Mouse (Mus musculus) MEL (cell line): ENCODE data around the gene Acoxl. TPM values are rescaled to one million over a fixed set of nuclear protein-coding genes. Genes with fewer than 3 reads are reported as not detected.

Experiments
- DNase-seq: peaks from one replicate; pipeline ENCODE4 v3.0.0; 2011; ENCODE audit warnings: low read depth, low spot score
- H3K27ac ChIP-seq: 2 replicates; pipeline ENCODE4 v1.5.1; 2012; ENCODE audit warnings: low read depth, mild to moderate bottlenecking, control low read depth, low read length, moderate library complexity; ENCODE audit not compliant: control insufficient read depth
- H3K27me3 ChIP-seq, 2 experiments: fragments of 150-350 bp in 1 of 2; sonication (generic) in 1 of 2; 2 replicates each; pipeline ENCODE4 v1.6.1; 2012; ENCODE audit warnings: low read length in 2 of 2, mild to moderate bottlenecking in 2 of 2, improper control_type of control experiment in 1 of 2, moderate library complexity in 1 of 2; ENCODE audit not compliant: insufficient read depth in 2 of 2, control insufficient read depth in 1 of 2
- H3K36me3 ChIP-seq, 2 experiments: 2 replicates each; pipeline ENCODE4 v1.6.1; 2012 to 2014; ENCODE audit warnings: low read length in 2 of 2, improper control_type of control experiment in 1 of 2, inconsistent platforms in 1 of 2, mild to moderate bottlenecking in 1 of 2; ENCODE audit not compliant: insufficient read depth in 2 of 2, control insufficient read depth in 1 of 2
- H3K4me1 ChIP-seq, 2 experiments: fragments of 150-350 bp in 1 of 2; sonication (generic) in 1 of 2; 2 replicates each; pipeline ENCODE4 v1.6.1; 2012; ENCODE audit warnings: low read length in 2 of 2, improper control_type of control experiment in 1 of 2, mild to moderate bottlenecking in 1 of 2; ENCODE audit not compliant: insufficient read depth in 2 of 2, control insufficient read depth in 1 of 2
- H3K4me3 ChIP-seq, 2 experiments: fragments of 150-350 bp in 1 of 2; sonication (generic) in 1 of 2; 2 replicates each; pipeline ENCODE4 v1.5.1; 2012; ENCODE audit warnings: low read depth in 2 of 2, low read length in 2 of 2, mild to moderate bottlenecking in 2 of 2, moderate library complexity in 2 of 2, control low read depth in 1 of 2, improper control_type of control experiment in 1 of 2; ENCODE audit not compliant: control insufficient read depth in 1 of 2, insufficient read depth in 1 of 2
- H3K79me2 ChIP-seq: 2 replicates; pipeline ENCODE4 v1.6.1; 2012; ENCODE audit warnings: mild to moderate bottlenecking, low read length, moderate library complexity; ENCODE audit not compliant: control insufficient read depth, poor library complexity, insufficient read depth
- H3K9ac ChIP-seq: 2 replicates; pipeline ENCODE4 v1.6.1; 2012; ENCODE audit warnings: low read depth, mild to moderate bottlenecking, control low read depth, low read length, moderate library complexity; ENCODE audit not compliant: control insufficient read depth, poor library complexity, severe bottlenecking
- H3K9me3 ChIP-seq: fragments of 150-350 bp; sonication (generic); replicated peaks from 2 replicates; pipeline ENCODE4 v1.6.1; 2012; ENCODE audit warnings: mild to moderate bottlenecking, low read length, improper control_type of control experiment, moderate library complexity; ENCODE audit not compliant: insufficient read depth
- BHLHE40 ChIP-seq: IDR thresholded peaks from 2 replicates; pipeline ENCODE4 v1.6.1; 2012; ENCODE audit warnings: low read depth, mild to moderate bottlenecking, inconsistent platforms, low read length, improper control_type of control experiment, borderline replicate concordance
- CHD1 ChIP-seq: IDR thresholded peaks from 2 replicates; pipeline ENCODE4 v1.6.1; 2012; ENCODE audit warnings: low read depth, mild to moderate bottlenecking, inconsistent platforms, low read length, improper control_type of control experiment
- CHD2 ChIP-seq: IDR thresholded peaks from 2 replicates; pipeline ENCODE4 v1.6.1; 2011; ENCODE audit warnings: low read length, improper control_type of control experiment
- CTCF ChIP-seq, 3 experiments: IDR thresholded peaks in 2 of 3; conservative IDR thresholded peaks in 1 of 3; 2 replicates each; pipeline ENCODE4 v1.5.1; 2011 to 2012; ENCODE audit warnings: low read length in 3 of 3, low read depth in 2 of 3, mild to moderate bottlenecking in 2 of 3, improper control_type of control experiment in 1 of 3, inconsistent platforms in 1 of 3, mixed read lengths in 1 of 3, moderate library complexity in 1 of 3; ENCODE audit not compliant: control insufficient read depth in 1 of 3, insufficient read depth in 1 of 3, poor library complexity in 1 of 3, severe bottlenecking in 1 of 3
- E2F4 ChIP-seq: IDR thresholded peaks from 2 replicates; pipeline ENCODE4 v1.6.1; 2011; ENCODE audit warnings: low read depth, low read length, improper control_type of control experiment, borderline replicate concordance
- ELF1 ChIP-seq: IDR thresholded peaks from 2 replicates; pipeline ENCODE4 v1.6.1; 2014; ENCODE audit warnings: low read depth, mild to moderate bottlenecking, inconsistent platforms, low read length, improper control_type of control experiment, moderate library complexity
- EP300 ChIP-seq, 2 experiments: IDR thresholded peaks; 2 replicates each; pipeline ENCODE4 v1.6.1; 2011; ENCODE audit warnings: improper control_type of control experiment in 2 of 2, low read length in 2 of 2, low read depth in 1 of 2, mild to moderate bottlenecking in 1 of 2
- MEF2A ChIP-seq: IDR thresholded peaks from 2 replicates; pipeline ENCODE4 v1.6.1; 2014; ENCODE audit warnings: low read depth, mild to moderate bottlenecking, inconsistent platforms, low read length, improper control_type of control experiment; ENCODE audit not compliant: poor library complexity, insufficient replicate concordance, severe bottlenecking; ENCODE audit errors: extremely low read depth
- MYB ChIP-seq: IDR thresholded peaks from 2 replicates; pipeline ENCODE4 v1.6.1; 2011; ENCODE audit warnings: mild to moderate bottlenecking, low read depth, low read length, improper control_type of control experiment
- MYC ChIP-seq: IDR thresholded peaks from 2 replicates; pipeline ENCODE4 v1.6.1; 2011; ENCODE audit warnings: low read depth, mild to moderate bottlenecking, low read length, improper control_type of control experiment, moderate library complexity
- NELFE ChIP-seq: IDR thresholded peaks from 2 replicates; pipeline ENCODE4 v1.6.1; 2011; ENCODE audit warnings: low read depth, low read length, improper control_type of control experiment
- NRF1 ChIP-seq: IDR thresholded peaks from 2 replicates; pipeline ENCODE4 v1.6.1; 2014; ENCODE audit warnings: low read depth, mild to moderate bottlenecking, inconsistent platforms, low read length, improper control_type of control experiment, moderate library complexity; ENCODE audit not compliant: poor library complexity, insufficient read depth, severe bottlenecking
- POLR2AphosphoS2 ChIP-seq: IDR thresholded peaks from 2 replicates; pipeline ENCODE4 v1.6.1; 2011; ENCODE audit warnings: low read length, improper control_type of control experiment
- SIN3A ChIP-seq: IDR thresholded peaks from 2 replicates; pipeline ENCODE4 v1.6.1; 2012; ENCODE audit warnings: low read length, improper control_type of control experiment, inconsistent platforms
- UBTF ChIP-seq: IDR thresholded peaks from 2 replicates; pipeline ENCODE4 v1.6.1; 2012; ENCODE audit warnings: low read depth, mild to moderate bottlenecking, inconsistent platforms, low read length, improper control_type of control experiment, moderate library complexity, borderline replicate concordance; ENCODE audit not compliant: insufficient read depth
- USF1 ChIP-seq: IDR thresholded peaks from 2 replicates; pipeline ENCODE4 v1.6.1; 2014; ENCODE audit warnings: low read depth, mild to moderate bottlenecking, inconsistent platforms, low read length, improper control_type of control experiment, moderate library complexity
- ZMIZ1 ChIP-seq: IDR thresholded peaks from 2 replicates; pipeline ENCODE4 v1.6.1; 2012; ENCODE audit warnings: low read depth, mild to moderate bottlenecking, inconsistent platforms, low read length, improper control_type of control experiment, moderate library complexity
- polyA plus RNA-seq, 2 experiments: library from polyadenylated mRNA; stranded (reverse) in 1 of 2; unstranded in 1 of 2; fragments of >175 nt in 1 of 2; fragments of >200 nt in 1 of 2; gene quantifications; 2 replicates each; pipeline versions ENCODE4 v1.2.1 to v1.2.4; 2012; ENCODE audit warnings: low replicate concordance in 2 of 2, low read depth in 1 of 2; ENCODE audit not compliant: insufficient read length in 2 of 2, insufficient read depth in 1 of 2, missing spikeins in 1 of 2
- total RNA-seq: library from RNA; depleted of rRNA; stranded (reverse); fragments of 300-350 nt; gene quantifications from 2 replicates; pipeline ENCODE4 v1.2.3, GENCODE M21; 2012

The Acoxl gene
- total and polyA plus RNA-seq, 3 experiments = 0.31 to 0.39 TPM; not detected in 1

DNA sequence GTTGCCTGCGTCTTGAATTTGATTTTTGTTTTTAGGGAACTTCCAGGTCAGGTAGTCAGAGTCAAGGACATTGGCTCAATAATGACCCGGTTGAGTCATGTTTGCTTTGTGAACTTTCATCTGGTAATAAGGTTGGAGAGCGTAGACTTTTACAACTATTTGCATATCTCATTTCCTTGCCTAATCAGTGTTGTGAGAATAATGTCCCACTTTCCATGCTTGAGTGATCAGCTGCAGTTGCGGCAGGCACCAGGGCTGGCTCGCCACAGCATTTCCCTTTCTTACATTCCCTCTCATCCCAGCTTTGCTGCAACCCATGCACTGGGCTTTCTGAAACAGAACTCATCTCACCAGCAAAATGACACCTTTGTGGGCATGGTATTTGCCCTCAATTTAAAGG is 59.0 kb downstream of the Acoxl start:
- H3K9ac ChIP-seq = no peak overlapping the region
- no peaks in the 10 kb centered on the region for H3K9me3 ChIP-seq
- no peak for DNase-seq
- H3K27me3 ChIP-seq = no peaks in the 10 kb centered on the region; a peak in 2 of 4 replicates
- no peak overlapping the region for H3K4me3 ChIP-seq
- no peak overlapping the region for H3K27ac ChIP-seq
- H3K36me3 ChIP-seq = no peaks in the 10 kb centered on the region
- H3K79me2 ChIP-seq = no peaks in the 10 kb centered on the region
- TF ChIP-seq BHLHE40 (no peak), ZMIZ1 (no peak), E2F4 (no peak), POLR2AphosphoS2 (no peak), MYC (no peak), CTCF (IDR thresholded peaks at IDR 0.05 in 2 of 3, conservative IDR thresholded peaks at IDR 0.05 in 1 of 3; ENCODE audit: control insufficient read depth in 1 of 3, insufficient read depth in 1 of 3, low read depth in 2 of 3, low read length in 3 of 3, poor library complexity in 1 of 3, severe bottlenecking in 1 of 3) (no peak), CHD2 (no peak), NRF1 (no peak), NELFE (no peak), USF1 (no peak)
- TF ChIP-seq, all 39 proteins: peak for 0
- H3K4me1 ChIP-seq = no peaks in the 10 kb centered on the region

DNA sequence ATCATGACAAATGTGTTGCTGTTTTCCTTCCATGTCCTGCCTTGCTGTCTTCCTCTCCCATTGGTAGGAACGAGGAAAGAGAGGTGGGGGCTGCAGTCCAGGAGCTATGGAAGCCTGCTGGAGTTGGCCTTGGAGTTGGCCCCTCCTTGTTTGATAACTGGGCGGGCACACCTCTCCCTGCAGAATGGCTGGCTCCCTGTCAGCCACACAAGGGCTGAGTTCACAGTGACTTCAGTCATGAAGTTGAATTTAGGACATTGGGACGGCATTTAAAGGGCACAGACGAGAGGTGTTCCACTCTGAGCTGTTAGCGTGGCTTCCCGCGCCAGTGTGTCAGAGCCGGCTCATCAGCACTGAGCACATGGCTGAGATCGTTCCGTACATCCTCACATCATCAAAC is 66.2 kb downstream of the Acoxl start:
- H3K4me1 ChIP-seq = peaks cover 0 to 15% of the 10 kb centered on the region in 2 experiments; a peak in 2 of 4 replicates
- H3K9ac ChIP-seq = no peak overlapping the region
- no peak overlapping the region for H3K27ac ChIP-seq
- H3K9me3 ChIP-seq = no peaks in the 10 kb centered on the region
- no peak for TF ChIP-seq NELFE
- no peak for TF ChIP-seq MEF2A
- TF ChIP-seq MYB = no peak
- TF ChIP-seq CHD1 = no peak
- no peak for TF ChIP-seq SIN3A
- TF ChIP-seq EP300 (IDR thresholded peaks at IDR 0.05; ENCODE audit: low read depth in 1 of 2, low read length in 2 of 2) = no peak
- no peak for TF ChIP-seq MYC
- TF ChIP-seq ELF1 = no peak
- TF ChIP-seq UBTF = no peak
- no peak for DNase-seq
- H3K36me3 ChIP-seq = peaks cover 0 to 12% of the 10 kb centered on the region in 2 experiments; a peak in 2 of 4 replicates
- no peaks in the 10 kb centered on the region for H3K79me2 ChIP-seq
- H3K4me3 ChIP-seq = no peak overlapping the region
- no peaks in the 10 kb centered on the region for H3K27me3 ChIP-seq
